Mouse (Mus musculus) Muller cell, postnatal 12 days (primary cell): Measurements from ENCODE around the gene Xrn2.

Experiments
- DNase-seq: peaks from one replicate; pipeline ENCODE4 v3.0.0-alpha.2; 2015; ENCODE audit errors: inconsistent ontology term

The Xrn2 gene

DNA sequence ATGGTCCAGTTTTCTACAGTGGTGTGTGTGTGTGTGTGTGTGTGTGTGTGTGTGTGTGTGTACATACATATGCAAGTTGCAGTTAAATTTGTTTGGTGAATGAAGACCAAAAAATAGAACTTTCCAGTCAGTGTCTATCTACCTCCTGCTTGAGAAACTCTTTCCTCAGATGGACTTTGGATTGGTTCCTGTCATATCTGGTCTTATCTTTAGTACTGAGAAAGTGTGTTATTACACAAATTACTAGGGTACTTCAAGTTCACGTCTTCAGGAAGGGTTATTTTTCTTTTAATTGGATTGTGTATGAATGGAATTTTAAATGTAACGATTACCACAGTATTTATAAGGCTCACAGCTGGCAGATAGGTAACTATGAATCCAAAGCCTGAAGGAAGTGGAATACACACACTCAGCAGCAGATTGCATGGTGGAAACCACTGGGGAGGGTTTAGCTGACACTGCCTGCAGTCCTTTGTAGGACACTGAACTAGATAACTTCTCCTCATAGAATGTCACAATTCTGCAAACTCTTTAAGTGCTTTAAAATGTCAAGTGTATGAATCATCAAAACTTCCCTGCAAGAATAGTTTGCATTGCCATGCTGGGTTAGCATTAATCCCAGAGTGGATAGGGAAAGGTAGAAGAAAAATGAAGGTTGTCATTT lies 40.6 kb downstream of the Xrn2 start:
- no peak for DNase-seq

DNA sequence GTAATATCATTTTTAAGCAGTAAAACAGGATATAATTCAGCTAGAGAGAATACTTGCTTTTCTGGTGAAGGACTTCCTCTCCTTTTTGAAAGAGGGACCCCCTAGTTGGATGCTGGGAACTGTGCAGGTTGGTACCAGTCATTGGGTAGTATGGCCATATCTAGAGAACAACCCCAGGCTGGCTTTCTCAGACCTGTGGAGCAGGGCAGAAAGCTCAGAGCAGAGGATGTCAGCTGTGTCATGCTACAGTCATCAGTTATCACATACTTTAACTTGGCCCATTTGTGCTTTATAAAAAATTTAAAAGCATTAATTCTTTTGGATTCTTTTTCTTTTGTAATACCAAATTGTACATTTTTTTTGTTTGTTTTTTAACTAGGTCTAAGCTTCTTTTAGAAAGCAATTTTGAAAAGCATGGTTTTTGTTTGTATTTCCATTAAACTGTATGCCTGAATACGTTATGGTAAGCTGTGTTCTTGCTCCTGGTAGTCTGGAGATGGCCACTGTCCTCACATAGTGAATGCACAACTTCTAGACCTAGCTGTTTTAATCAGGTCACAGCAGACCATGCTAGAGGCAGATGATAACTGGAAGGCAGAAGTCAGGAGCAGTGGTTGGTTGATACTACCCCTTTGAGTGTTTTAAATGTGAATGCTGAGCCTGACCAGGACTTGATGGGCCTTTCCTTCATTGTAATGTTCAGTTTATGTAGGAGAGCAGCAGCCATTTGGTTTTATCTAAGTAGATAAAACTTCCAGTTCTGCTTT lies 54.9 kb downstream of the Xrn2 start:
- DNase-seq, result no peak

DNA sequence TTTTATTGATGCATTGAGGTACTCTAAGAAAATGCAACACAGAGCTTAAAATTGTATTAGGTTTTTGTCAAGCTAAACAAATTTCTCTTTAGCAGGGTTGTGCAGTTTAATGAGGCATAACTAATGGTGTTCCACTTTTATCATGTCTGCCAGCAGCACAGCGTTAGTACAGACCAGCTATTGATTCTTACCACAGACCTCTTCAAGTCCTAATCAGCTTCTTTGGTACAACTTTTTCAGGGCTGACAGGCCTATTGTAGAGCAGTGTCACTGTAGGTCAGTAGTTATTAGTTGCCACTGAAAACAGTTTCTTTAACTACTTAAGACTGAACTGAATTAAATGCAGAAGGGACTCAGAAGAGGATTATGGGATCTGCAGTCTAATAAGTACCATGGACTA lies 56.3 kb downstream of the Xrn2 start:
- no peak for DNase-seq

DNA sequence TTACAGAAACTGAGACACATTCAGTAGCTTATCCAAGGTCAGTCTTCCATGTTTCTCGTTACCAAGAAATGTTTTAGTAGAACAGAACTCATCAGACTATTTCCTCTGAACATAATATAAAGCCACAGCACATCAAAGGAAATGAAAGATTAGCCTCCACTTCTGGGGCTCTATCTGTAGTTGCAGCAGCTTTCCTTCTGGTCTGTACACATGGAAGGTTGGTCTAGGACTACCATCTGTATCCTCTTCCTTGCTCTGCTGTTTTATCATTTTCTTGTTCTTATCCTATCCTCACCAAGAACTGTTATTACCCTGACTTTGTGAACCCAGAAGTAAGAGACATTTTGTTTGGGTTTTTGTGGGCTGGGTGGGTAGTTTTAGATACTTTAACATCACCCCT lies 57.5 kb downstream of the Xrn2 start:
- no peak for DNase-seq

DNA sequence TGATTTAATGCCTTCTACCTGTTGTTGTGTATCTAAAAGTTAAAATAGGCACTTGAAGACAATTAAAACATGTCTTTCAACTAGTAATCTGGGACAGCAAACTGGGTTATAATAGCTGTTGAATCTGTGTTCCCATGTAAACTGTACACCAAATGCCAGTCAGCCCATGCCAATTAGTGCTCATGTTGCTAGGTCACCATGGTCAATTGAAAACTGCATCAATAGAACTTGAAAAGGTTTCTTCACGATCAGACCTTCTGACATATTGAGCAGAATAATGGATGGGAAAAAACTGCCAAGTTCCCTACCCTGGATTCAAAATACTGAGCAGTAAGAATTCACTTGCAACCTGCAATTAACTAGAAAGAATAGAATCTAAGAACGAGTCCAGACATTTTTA lies 61.2 kb downstream of the Xrn2 start:
- no peak for DNase-seq

DNA sequence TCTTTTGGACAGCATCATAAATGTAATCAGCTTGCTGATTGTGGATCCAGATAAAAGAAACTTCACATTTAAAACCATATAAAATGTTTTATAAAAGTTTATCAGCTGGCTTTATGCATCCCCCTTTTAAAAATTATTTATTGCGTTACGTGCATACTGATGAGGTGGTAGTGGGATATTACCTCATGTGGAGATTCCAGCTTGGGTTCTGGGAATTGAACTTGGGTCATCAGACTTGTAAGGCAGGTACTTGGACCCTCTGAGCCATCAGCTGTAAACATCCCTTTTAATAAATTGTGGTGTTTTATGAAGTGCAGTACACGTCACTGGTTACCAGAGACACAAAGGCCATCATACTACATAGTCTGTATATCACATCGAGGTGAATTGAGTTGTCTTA lies 61.6 kb downstream of the Xrn2 start:
- DNase-seq, result no peak

DNA sequence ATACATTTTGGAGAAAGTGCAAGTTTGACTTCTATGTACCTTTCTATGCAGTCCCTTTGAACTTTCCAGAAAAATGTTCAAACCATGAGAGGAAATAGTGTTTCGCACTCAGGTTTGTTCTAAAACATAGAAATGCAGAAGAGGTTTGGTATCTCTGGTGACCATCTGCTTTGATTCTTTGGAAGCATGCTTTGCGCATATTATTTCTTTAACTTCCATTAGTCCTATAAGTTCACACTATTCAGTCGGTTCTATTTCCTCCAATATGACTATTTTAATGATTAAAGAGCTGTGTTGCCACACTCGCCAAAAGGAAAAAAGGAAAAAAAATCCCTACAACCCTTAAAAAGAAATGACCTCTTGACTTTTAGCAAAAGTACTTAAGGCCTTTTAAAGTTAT lies 69.6 kb downstream of the Xrn2 start:
- no peak for DNase-seq

DNA sequence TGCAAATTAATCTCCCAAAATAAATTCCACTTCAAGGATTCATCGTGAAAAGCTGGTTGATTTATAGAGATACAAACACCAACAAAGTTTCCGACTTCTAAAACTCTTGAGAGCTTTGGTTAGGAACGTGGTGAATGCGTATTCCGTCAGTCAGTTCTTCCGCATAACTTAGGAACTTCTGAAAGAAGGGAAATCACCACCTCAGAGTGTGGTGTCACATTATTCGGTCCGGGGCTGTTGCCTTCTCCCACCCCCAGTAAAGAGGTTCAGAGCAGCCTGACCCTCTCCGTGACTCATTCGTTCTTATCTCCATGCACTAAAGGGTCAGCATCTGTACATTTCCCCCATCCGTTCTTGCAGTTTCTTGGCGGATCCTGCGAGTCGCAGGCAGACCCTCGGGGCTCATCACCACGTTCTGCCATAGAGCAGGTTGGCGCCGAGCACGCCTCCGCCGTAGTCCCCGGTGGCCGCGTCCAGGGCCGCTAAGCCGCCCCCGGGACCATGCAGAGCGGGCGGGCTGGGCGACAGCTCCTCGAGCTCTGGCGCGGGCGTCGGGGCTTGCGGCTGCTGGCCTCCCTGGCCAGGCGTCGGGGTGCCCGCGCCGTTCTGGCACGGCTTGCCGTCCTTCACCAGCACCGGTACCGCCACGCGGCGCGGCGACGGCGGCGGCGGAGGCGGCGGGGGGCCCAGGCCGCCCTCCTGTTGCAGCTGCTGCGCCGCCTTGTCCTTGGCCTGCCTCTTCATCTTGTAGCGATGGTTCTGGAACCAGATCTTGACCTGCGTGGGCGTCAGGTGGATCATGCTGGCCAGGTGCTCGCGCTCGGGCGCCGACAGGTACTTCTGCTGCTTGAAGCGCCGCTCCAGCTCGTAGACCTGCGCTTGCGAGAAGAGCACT lies 70.9 kb downstream of the Xrn2 start:
- peak; percentile 24 for DNase-seq

DNA sequence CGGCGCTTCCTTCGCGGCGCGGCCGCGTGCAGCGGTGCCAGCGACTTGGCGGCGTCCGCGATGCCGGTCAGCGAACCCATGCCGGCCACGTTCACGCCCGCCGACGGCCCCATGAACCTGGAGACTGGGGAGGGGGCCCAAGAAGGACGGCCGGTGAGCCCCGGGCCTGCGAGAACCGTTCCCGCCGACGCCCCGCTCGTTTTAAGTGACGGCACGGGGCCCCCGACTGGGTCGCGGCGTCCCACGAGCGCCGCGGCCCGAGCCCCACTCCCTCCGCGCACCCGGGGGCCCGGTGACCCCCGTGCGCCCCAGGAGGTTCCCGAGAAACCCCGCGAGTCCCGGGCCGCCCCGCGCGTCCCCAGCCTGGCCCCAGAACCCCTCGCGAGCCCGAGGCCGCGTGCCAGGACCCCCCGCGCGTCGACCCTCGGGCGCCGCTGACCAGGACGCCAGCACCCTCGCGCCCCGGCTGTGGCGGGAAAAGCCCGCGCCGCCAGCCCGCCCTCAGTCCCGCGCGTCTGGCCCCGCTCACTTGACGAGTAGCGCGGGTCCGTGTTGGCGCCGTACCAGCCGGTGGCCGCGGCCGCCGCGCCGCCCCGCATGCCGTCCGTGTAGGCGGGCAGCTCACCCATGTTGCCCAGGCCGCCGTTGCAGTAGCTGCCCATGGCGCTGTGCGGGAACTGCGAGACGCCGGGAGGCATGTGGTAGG lies 71.7 kb downstream of the Xrn2 start:
- DNase-seq, result no peak

DNA sequence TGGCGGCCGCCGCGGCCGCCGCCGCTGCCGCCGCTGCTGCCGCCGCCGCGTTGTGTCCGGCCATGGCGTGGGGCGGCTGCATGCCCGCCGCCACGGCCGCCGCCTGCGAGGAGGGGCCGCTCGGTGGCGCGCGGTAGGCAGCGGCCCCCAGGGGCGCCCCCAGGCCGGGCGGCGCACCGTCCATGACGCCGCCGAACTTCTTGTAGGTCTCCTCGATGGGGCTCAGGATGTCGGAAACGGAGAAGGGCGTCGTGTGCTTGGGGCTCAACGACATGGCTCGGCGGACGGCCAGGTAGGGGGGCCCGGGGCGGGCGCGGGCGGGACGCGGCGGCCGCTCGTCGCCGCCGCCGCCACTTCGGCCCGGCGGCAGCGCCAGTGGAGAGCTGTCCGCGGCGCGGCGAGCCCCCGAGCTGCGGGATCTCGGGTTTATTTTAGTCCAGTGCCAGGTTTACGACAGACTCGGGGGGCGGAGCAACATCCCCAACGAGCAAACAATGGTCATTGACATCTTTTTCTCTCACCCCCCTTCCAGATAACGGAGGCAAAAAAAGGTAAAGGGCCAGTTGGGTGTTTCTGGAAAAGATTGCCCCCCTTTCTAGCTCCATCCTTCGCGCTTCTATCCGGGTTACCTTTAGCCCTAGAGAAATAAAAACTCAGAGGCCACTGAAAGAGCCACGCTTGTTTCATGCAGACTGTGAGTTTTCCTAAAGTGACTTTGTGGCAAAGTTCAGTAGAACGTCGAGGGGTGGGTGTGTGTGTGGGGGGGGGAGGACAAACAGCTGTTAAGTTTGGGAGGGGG lies 72.5 kb downstream of the Xrn2 start, which contains the start of gene Nkx2-4:
Gene Nkx2-4, minus strand, starts transcription at position 374 of the 799 bp plus-strand sequence.
- DNase-seq, result no peak

DNA sequence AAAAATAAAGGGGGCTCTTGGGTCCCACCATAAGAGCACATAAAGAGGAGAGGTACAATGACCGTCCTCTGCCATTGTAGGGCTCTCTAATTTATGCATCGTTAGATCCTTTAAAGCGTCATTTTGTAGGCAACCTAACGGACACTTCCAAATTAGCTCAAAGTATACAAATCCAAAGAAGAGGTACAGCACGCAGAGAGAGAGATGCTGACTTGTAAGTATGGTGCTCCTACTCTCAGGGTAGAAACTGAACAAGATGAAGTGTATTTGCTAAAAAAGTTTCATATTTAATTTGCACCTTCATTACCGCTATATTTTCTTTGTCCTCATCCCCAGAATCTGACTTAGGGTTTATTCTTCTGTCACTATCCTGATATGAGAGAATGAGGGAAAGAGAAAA lies 73.1 kb downstream of the Xrn2 start:
- DNase-seq, result peak; percentile 11

DNA sequence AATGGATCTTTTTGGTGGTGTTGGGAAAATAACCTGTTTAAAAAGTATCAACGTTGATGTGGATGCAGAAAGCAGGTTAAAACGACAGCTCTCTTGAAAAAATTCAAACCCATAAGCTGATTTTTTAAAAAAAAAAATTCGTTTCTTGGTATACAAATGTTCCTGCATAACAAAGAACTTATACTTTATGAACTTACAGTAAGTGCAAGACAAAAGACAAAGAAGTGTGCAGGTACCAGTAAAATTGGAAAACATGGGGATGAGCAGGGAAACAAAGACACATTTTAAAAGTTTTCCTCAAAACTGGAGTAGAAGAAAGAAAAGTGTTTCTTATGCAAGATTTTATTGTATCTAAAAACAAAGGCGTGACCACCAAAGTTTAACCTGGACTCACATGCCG lies 73.6 kb downstream of the Xrn2 start:
- DNase-seq, result peak; percentile 11

DNA sequence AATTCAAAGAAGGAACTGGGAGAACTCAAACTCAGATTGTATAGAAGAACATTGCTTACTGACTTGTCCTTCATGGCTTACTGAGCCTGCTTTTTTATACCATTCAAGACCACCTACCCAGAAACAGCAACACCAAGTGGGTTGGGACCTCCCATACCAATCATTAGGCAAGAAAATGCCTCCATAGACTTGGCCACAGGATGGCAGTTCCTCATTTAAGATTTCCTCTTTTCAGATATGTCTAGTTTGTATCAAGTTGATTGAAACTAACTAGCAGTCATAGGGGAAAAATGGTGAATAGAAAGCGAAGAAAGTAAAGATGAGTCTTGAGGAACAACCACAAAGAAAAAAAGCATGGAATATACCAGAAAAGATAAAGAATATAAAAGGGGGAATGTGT lies 106.9 kb downstream of the Xrn2 start:
- DNase-seq, result no peak

DNA sequence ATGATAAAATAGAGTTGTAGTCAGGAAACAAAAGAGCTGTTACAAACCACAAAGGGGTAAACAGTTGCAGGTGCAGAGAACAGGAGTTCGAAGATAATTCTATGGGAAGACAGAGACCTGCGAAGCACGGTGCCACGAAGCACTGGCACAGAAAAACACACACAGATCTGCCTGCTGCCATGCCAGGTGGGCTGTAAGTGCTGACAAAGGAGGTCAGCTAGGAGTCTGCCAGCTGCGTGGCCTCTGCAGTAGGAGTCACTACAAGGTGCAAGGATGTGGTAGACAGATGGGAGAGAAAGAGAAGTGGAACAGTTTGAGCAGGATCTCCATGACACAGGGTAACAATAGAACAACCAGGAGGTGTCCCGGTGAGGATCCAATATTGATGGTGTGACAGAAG lies 114.6 kb downstream of the Xrn2 start:
- DNase-seq, result no peak
